Mouse (Mus musculus) bone marrow, adult 2 months (tissue): Measurements from ENCODE around the gene Limk2.

Source experiments
- CTCF ChIP-seq: fragments of 200-500 bp; IDR thresholded peaks from 2 replicates; pipeline ENCODE4 v1.5.1; 2011; ENCODE audit warnings: low read length, control low read depth; ENCODE audit not compliant: control insufficient read depth, insufficient read depth
- POLR2A ChIP-seq: fragments of 200-500 bp; IDR thresholded peaks from 2 replicates; pipeline ENCODE4 v1.6.1; 2011; ENCODE audit warnings: low read depth, mild to moderate bottlenecking, control low read depth, low read length, borderline replicate concordance; ENCODE audit not compliant: control insufficient read depth

GRCm38 (mm10) chr11:3368983-3369382 lies 40.0 kb downstream of the Limk2 start:
- TF ChIP-seq POLR2A (no peak), CTCF (no peak)
